Mouse (Mus musculus): ENCODE measurements around the gene Zfp90. TPM values are rescaled to one million over a fixed set of nuclear protein-coding genes. Genes with fewer than 3 reads are reported as not detected.

The Zfp90 gene
- polyA plus RNA-seq, 1 experiment: 1.1 TPM

- no peak for TF ChIP-seq POLR2A (IDR thresholded peaks at IDR 0.05; ENCODE audit: control insufficient read depth, low read depth, low read length)
- no peak for TF ChIP-seq CTCF (IDR thresholded peaks at IDR 0.05; ENCODE audit: control insufficient read depth, insufficient read depth, insufficient replicate concordance, low read depth, low read length)
- Histone ChIP-seq H3K4me1 (ENCODE audit: control insufficient read depth, insufficient read depth, low read length) (peaks cover 3% of the 10 kb centered on the region; the same call in 1 of the 2 replicates), H3K36me3 (ENCODE audit: control insufficient read depth, insufficient read depth, low read length) (no peaks in the 10 kb centered on the region), H3K4me3 (ENCODE audit: control insufficient read depth, low read depth, low read length) (no peak overlapping the region), H3K27me3 (ENCODE audit: control insufficient read depth, insufficient read depth, low read length) (no peaks in the 10 kb centered on the region), H3K27ac (ENCODE audit: control insufficient read depth, insufficient read depth, low read depth, low read length) (no peak overlapping the region)
Observed at GRCm38 (mm10) chr8:106454036-106454435, 38.9 kb downstream of the Zfp90 start.

- Histone ChIP-seq H3K27ac (ENCODE audit: control insufficient read depth, insufficient read depth, low read depth, low read length) (no peak overlapping the region), H3K4me3 (ENCODE audit: control insufficient read depth, low read depth, low read length) (no peak overlapping the region), H3K27me3 (ENCODE audit: control insufficient read depth, insufficient read depth, low read length) (no peaks in the 10 kb centered on the region), H3K4me1 (ENCODE audit: control insufficient read depth, insufficient read depth, low read length) (no peaks in the 10 kb centered on the region), H3K36me3 (ENCODE audit: control insufficient read depth, insufficient read depth, low read length) (no peaks in the 10 kb centered on the region)
- no peak for TF ChIP-seq CTCF (IDR thresholded peaks at IDR 0.05; ENCODE audit: control insufficient read depth, insufficient read depth, insufficient replicate concordance, low read depth, low read length)
- no peak for TF ChIP-seq POLR2A (IDR thresholded peaks at IDR 0.05; ENCODE audit: control insufficient read depth, low read depth, low read length)
Observed at GRCm38 (mm10) chr8:106462131-106462530, 47.0 kb downstream of the Zfp90 start.

GRCm38 (mm10) chr8:106463795-106464194 is 48.7 kb downstream of the Zfp90 start:
- Histone ChIP-seq H3K4me3 (ENCODE audit: control insufficient read depth, low read depth, low read length) (no peak overlapping the region), H3K27ac (ENCODE audit: control insufficient read depth, insufficient read depth, low read depth, low read length) (no peak overlapping the region), H3K4me1 (ENCODE audit: control insufficient read depth, insufficient read depth, low read length) (no peaks in the 10 kb centered on the region), H3K36me3 (ENCODE audit: control insufficient read depth, insufficient read depth, low read length) (no peaks in the 10 kb centered on the region), H3K27me3 (ENCODE audit: control insufficient read depth, insufficient read depth, low read length) (no peaks in the 10 kb centered on the region)
- TF ChIP-seq POLR2A (IDR thresholded peaks at IDR 0.05; ENCODE audit: control insufficient read depth, low read depth, low read length) (no peak), CTCF (IDR thresholded peaks at IDR 0.05; ENCODE audit: control insufficient read depth, insufficient read depth, insufficient replicate concordance, low read depth, low read length) (no peak)

GRCm38 (mm10) chr8:106469485-106469884 is 54.4 kb downstream of the Zfp90 start:
- no peak overlapping the region for H3K27ac ChIP-seq (ENCODE audit: control insufficient read depth, insufficient read depth, low read depth, low read length)
- H3K4me1 ChIP-seq (ENCODE audit: control insufficient read depth, insufficient read depth, low read length): no peaks in the 10 kb centered on the region
- no peaks in the 10 kb centered on the region for H3K27me3 ChIP-seq (ENCODE audit: control insufficient read depth, insufficient read depth, low read length)
- H3K4me3 ChIP-seq (ENCODE audit: control insufficient read depth, low read depth, low read length): no peak overlapping the region
- H3K36me3 ChIP-seq (ENCODE audit: control insufficient read depth, insufficient read depth, low read length): no peaks in the 10 kb centered on the region
- TF ChIP-seq CTCF (IDR thresholded peaks at IDR 0.05; ENCODE audit: control insufficient read depth, insufficient read depth, insufficient replicate concordance, low read depth, low read length) (no peak), POLR2A (IDR thresholded peaks at IDR 0.05; ENCODE audit: control insufficient read depth, low read depth, low read length) (no peak)

- Histone ChIP-seq H3K27ac (ENCODE audit: control insufficient read depth, insufficient read depth, low read depth, low read length) (no peak overlapping the region), H3K4me1 (ENCODE audit: control insufficient read depth, insufficient read depth, low read length) (no peaks in the 10 kb centered on the region), H3K36me3 (ENCODE audit: control insufficient read depth, insufficient read depth, low read length) (no peaks in the 10 kb centered on the region), H3K27me3 (ENCODE audit: control insufficient read depth, insufficient read depth, low read length) (no peaks in the 10 kb centered on the region), H3K4me3 (ENCODE audit: control insufficient read depth, low read depth, low read length) (no peak overlapping the region)
- no peak for TF ChIP-seq POLR2A (IDR thresholded peaks at IDR 0.05; ENCODE audit: control insufficient read depth, low read depth, low read length)
- no peak for TF ChIP-seq CTCF (IDR thresholded peaks at IDR 0.05; ENCODE audit: control insufficient read depth, insufficient read depth, insufficient replicate concordance, low read depth, low read length)
Observed at GRCm38 (mm10) chr8:106474001-106474400, 58.9 kb downstream of the Zfp90 start.

Other genes with a start within 250 kb of the Zfp90 start
- 54.1 and 69.5 TPM in 2 replicates for gene Slc7a6, start 246.5 kb upstream of the Zfp90 start, polyA plus RNA-seq (2012; rRNA removed)
- 10.6 and 11.7 TPM in 2 replicates for gene Slc7a6os, start 204.4 kb upstream of the Zfp90 start, polyA plus RNA-seq (2012; rRNA removed)
- 78.8 and 86.9 TPM in 2 replicates for gene Prmt7, start 204.4 kb upstream of the Zfp90 start, polyA plus RNA-seq (2012; rRNA removed)
- 42.3 and 48.8 TPM in 2 replicates for gene Smpd3, start 77.3 kb upstream of the Zfp90 start, polyA plus RNA-seq (2012; rRNA removed)
- not detected in 2 replicates for gene 6030452D12Rik, start 85.2 kb downstream of the Zfp90 start, polyA plus RNA-seq (2012; rRNA removed)
- 1.2 and 1.3 TPM in 2 replicates for gene Cdh3, start 95.6 kb downstream of the Zfp90 start, polyA plus RNA-seq (2012; rRNA removed)
- 9.7 and 9.8 TPM in 2 replicates for gene Gm10073, start 158.1 kb downstream of the Zfp90 start, polyA plus RNA-seq (2012; rRNA removed)
- gene Cdh1, start 188.0 kb downstream of the Zfp90 start, polyA plus RNA-seq (2012; rRNA removed): 0.48 and 1.9 TPM in 2 replicates